Mouse (Mus musculus) right cerebral cortex, postnatal 25 days (tissue): Measurements from ENCODE around the gene Ifitm3.
"Not testable (repeated sequence)": the region's sequence is repeated elsewhere in the genome, so short reads cannot be mapped to it uniquely, and the experiment has no call there.

Source experiments
- DNase-seq: peaks from one replicate; pipeline ENCODE4 v3.0.0; 2022

The Ifitm3 gene

GRCm38 (mm10) chr7:141032458-141033167 is 22.0 kb upstream of the Ifitm3 start:
- no peak for DNase-seq

DNA sequence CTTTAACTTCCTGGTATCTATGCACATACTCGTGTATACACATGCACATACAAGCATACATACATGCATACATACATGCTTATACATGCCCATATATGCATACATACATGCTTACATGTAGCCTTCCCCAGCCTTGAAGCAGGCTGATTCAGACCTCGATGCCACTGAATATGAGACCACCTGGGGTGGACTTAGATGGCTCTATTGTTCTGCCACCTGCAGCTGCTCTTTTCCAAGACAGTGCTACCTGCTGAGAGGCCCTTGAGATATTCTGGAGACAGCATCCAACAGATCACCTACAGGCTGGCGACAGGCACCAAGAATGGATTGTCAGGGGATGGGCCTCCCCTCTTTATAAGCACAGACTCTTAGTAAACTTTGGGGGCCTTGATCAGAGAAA is 19.8 kb upstream of the Ifitm3 start:
- no peak for DNase-seq

DNA sequence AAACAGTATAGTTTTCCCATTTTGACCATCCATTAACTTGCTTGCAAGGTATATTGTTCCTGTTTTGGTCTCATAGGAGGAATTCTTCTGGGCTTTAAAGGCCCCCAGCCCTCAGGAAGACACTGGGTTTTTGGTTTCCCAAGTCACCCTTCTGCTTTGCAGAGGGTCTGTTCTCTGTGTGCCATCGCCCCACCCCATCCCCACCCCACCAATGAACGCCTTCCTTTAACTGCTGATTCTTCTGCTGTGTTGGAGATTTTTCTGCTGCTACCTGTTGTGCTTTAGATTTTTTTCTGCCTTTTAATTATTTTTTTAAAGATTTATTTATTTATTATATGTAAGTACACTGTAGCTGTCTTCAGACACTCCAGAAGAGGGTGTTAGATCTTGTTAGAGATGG is 18.3 kb upstream of the Ifitm3 start, which contains the start of gene Gm17387:
Gene Gm17387 (plus strand): TSS at position 301 of the 400 bp plus-strand sequence.
- DNase-seq: no peak

DNA sequence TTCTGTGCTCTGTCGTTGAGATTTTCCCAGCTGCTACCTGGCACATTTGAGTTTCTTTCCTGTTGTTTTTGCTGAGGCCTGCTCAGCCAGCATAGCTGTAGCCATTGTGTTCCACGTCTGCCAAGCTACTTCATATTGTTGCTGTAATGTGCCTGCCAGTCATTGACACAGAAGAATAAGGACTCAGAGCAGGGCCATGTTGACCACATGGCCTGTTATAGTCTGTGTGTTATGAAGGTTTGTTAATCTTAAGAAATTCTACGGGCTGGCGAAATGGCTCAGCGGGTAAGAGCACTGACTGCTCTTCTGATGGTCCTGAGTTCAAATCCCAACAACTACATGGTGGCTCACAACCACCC is 16.1 kb upstream of the Ifitm3 start:
- no peak for DNase-seq

- no peak for DNase-seq
Measured at GRCm38 (mm10) chr7:141026097-141026739, 15.6 kb upstream of the Ifitm3 start.

DNA sequence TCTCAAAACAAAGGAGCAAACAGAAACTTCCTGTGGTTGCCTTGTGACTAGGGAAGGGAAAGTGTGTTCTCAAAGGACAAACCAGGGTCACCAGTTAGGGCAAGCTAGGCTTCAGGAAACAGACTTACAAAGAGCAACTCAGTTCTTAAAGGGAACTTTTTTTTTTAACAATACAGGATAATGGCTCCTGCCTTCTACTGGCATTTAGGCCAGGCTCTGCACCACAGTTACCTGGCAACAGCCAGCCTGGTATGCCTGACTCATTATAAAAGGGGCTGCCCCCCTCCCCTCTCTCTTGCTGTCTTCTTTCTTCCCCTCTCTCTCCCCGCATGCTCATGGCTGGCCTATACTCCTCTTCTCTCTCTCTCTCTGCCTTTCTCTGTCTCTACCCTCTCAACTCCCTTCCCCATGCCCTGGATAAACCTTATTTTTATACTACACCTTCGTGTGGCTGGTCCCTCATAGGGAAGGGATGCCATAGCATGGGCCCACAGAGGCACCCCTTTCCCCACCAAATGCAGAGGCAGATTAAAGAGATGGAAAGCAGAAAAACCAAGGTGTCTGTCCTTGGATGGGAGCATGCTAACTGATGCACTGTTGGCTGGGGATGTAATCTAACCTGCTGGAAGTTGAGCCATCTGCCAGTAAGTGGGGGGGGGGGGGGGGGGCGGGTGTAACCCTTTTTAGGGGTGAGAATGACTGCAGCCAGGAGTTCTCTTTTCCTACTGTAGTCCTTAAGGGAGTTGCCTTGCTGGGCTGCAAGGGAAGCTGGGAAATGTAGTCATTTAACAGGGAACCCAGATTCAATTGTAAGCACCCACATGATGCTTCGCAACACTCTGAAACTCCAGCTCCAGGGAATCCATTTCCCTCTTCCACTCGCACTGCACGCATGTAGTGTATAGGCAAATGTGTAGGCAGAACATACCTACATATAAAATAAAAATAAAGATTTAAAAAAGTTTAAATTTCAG is 14.6 kb upstream of the Ifitm3 start:
- no peak for DNase-seq

DNA sequence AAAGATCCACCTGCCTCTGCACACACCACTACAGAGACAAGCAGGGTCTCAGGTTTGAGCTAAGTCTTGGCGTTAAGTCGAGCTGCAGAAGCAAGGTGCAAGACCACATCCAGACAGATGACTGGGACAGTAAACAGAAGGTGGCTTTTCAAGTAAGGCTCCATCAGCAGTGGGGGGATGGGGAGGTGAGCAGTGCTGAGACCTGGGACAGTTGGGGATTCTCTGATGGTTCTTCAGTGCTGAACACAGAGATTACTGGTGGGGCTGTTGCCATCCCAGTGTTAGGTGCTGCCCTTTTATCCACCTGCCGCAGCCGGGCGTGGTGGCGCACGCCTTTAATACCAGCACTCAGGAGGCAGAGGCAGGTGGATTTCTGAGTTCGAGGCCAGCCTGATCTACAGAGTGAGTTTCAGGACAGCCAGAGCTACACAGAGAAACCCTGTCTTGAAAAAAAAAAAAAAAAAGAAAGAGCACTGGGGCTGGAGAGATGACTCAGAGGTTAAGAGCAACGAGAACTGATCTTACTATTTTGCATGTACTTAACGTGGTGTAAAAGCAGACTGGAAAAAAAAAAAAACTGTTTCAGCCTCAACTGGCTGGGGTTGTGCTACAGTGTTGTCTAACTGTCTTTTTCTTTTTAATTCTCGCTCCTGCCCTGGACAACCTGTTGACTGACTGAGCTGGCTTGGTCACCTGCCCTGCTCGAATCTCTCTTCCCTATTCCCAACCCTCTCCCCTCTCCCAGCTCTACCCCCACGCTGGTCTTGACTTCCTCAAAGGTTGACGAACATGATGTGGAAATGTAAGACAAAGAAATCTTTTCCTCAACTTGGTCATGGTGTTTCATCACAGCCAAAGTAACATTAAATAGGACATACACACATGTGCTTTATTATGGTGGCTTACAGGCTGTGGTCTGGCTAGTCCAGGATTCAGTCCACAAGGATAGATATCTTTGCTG is 11.2 kb upstream of the Ifitm3 start:
- no peak for DNase-seq

DNA sequence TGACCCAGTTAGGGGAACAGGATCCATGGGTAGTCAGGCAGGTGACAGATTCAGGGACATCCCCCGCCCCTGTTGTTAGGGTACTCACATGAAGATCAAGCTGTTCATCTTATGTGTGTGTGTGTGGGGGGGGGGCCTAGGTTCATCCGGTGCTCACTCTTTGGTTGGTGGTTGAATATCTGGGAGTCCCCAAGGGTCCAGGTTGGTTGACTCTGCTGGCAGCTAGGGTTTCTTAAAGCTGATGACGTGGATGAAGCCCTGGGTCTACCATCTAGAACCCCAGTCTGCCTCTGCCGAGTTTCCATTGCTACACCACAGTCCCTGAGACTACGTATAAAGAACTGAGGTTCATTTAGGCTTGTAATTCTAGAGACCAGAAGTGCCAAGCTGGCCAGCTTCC is 8.5 kb upstream of the Ifitm3 start:
- no peak for DNase-seq

- DNase-seq: not testable (repeated sequence)
Measured at GRCm38 (mm10) chr7:141017824-141018223, 7.3 kb upstream of the Ifitm3 start, which contains the start of gene Ifitm6. Gene Ifitm6 (minus strand): TSS chr7:141017924.

DNA sequence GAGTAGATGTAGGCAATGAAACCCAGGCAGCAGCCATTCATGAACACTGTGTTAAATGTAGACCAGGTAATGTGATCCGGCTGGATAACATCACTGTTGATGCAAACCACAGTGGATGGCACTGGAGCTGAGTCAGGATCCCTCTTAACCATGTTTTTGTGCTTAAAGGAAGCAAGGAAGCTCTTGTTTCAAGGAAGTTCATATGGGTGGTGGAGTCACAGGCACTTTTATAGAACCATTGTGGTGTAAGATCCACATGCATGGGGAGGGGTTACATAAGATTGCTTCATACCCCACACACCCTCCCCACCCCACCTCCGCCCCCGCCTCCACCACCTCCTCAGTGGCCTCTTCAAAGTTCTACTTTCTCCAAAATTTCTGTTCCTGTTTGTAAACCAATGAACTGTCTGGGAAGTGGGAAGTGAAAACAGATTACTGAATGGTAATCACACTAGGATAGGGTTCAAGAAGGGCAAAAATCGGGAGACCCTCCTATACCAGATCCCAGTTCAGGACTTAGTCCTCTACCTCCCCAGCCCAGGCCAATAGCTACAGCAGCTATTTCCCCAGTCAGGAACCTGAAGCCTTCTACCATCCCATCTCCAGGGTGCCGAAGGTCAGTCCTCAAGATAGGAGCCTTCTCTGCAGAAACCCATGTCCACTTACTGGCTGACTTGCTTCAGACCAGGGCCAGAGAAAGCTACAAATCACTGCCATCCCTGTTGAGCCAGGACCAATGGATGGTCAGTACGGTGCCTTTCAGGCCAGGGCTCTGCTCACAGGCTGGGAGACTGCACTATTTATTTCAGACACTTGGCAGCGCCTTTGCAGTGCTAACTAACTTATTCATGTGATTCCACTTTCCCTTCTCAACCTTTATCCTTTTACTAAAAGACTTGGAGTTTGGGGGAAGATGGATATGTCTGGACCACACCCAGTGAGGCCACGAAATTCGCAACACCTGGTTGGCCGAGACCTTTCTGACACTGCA is 6.4 kb upstream of the Ifitm3 start:
- DNase-seq: no peak

DNA sequence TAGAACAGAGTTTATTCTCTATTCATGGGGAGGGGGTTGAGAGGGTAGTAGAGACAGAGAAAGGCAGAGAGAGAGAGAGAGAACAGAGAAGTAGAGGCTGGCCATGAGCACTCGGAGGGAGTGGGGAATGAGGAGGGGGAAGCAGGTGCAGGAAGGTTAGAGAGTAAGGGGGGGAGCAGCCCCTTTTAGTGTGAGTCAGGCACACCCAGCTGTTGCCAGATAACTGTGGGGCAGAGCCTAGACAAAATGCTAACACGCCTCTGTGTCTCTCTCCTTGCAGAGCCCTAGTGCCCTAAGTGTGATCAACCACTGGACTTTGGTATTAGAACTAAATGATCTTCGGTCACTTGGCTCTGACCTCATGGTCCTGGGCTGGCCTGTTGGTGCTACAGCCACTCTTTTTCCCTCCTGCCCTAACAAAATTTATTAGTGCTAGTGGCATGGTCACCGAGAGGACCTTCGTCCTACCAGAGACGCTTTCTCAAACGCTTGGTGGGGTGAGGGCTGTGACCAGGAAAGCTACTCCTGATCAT is 734 bp upstream of the Ifitm3 start:
- DNase-seq: no peak

DNA sequence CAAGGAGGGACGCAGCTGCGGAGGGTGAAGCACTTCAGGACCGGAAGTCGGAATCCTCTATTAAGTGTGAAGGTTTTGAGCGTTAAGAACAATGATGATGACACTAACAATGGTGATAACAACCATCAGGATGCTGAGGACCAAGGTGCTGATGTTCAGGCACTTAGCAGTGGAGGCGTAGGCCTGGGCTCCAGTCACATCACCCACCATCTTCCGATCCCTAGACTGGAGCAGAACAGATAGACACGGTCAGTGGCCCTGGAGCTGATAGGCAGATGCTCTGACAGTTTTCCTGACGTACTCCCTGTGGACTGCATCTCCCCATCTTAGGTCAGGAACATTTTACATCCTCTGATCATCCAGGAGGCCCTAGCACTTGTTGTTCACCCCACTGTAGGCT is 905 bp downstream of the Ifitm3 start:
- no peak for DNase-seq

GRCm38 (mm10) chr7:141008938-141009660 is 1.5 kb downstream of the Ifitm3 start:
- DNase-seq: peak; percentile 41

GRCm38 (mm10) chr7:141008312-141008761 is 2.2 kb downstream of the Ifitm3 start:
- no peak for DNase-seq

GRCm38 (mm10) chr7:141006914-141007313 is 3.7 kb downstream of the Ifitm3 start:
- no peak for DNase-seq

DNA sequence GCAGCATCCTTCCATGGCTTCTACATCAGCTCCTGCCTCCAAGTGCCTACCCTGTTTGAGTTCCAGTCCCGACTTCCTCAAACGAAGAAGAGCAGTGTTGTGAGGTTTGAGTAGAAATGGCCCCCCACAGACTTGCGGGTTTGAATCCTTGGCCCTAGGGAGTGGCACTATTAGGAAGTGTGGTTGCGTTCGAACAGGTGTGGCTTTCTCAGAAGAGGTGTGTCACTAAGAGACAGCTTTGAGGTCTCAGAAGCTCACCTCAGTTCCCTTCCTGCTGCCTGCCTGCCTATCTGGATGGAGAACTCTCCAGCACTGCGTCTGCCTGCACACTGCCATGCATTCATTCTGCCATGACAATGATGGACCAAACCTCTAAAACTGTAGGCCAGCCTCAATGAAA is 4.1 kb downstream of the Ifitm3 start:
- DNase-seq: no peak

GRCm38 (mm10) chr7:141003248-141004010 is 7.1 kb downstream of the Ifitm3 start:
- no peak for DNase-seq

DNA sequence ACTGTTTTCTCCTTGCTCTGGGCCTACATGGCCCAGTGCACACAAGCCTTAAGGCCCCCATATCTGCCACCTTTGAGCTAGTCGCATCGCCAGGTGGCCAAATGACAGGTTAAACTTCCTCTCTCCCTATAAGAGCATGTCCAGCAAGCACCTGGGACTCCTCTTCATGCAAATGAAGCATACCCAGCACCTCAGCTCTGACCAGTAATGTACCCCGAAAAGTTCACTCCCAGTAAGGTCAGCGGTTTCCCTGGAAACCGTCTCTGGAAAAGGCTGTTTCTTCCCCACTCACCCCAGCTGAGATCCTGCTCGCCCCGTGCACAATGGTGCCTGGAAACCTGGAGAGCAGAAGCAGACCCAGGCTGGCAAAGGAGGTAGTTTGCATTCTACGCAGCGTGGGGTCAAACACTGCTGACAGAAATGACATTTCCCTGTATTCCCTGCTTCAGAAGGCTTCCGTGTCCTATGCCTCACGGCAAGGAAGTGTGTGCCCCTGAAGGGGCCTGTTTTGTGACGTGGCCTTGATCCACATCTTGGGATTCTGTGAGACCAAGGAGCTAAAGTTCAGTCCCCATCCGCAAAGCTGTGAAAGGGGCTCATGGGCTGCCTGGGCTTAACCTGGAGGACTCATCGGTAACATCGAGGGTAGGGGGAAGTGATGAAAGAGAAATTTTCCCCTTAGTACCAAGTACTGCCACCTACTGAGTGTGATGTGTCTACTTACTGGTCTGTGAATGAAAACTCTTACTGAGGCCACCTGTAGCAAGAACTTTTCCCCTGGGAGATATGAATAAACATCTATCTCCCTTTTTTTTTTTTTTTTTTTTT is 9.5 kb downstream of the Ifitm3 start:
- DNase-seq: no peak
